Mouse (Mus musculus): Measurements from ENCODE around the gene Fam169b. TPM values are rescaled to one million over a fixed set of nuclear protein-coding genes. Genes with fewer than 3 reads are reported as not detected.
"Not testable (repeated sequence)": the region's sequence is repeated elsewhere in the genome, so short reads cannot be mapped to it uniquely, and the experiment has no call there.

The Fam169b gene
- polyA plus RNA-seq, 1 experiment from 2014 or later: 0.26 TPM

DNA sequence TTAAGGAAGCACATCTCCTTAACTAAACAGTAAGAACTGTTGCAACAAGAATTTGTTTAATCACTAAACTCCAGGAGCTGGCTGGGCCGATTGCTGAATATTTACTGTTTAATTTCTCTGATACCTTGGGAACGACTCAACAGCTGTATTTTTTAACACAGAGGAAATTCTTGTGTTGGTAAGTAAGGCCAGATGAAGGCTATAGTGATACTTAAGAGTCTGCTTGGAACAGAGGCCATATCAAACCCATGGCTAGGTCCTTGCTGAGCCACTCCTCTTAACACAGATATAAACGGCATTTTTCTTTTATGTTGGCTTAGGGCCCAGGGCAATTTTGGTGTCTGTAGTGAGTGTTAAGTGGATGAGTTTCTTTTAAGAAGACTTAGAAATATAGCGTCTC is 3.1 kb upstream of the Fam169b start:
- Histone ChIP-seq H3K27me3 (replicated peaks; ENCODE audit: control insufficient read depth, insufficient read depth, low read length) (no peaks in the 10 kb centered on the region), H3K4me3 (ENCODE audit: low read depth, low read length) (no peak overlapping the region), H3K9ac (ENCODE audit: low read depth, low read length) (no peak overlapping the region), H3K9me3 (ENCODE audit: control insufficient read depth, low read length) (no peaks in the 10 kb centered on the region), H3K36me3 (ENCODE audit: control insufficient read depth, insufficient read depth, low read length) (no peaks in the 10 kb centered on the region), H3K4me1 (replicated peaks; ENCODE audit: control insufficient read depth, insufficient read depth, low read length) (peaks cover 3% of the 10 kb centered on the region; the same call in 1 of the 2 replicates), H3K4me2 (no peak overlapping the region), H3K27ac (ENCODE audit: low read depth, low read length) (no peak overlapping the region)
- no peak for DNase-seq (ENCODE audit: low spot score)
- WGBS: 67% methylated on average over 4 of the region's 4 CpGs
- ATAC-seq (replicated peaks; ENCODE audit: low FRiP score): no peak

DNA sequence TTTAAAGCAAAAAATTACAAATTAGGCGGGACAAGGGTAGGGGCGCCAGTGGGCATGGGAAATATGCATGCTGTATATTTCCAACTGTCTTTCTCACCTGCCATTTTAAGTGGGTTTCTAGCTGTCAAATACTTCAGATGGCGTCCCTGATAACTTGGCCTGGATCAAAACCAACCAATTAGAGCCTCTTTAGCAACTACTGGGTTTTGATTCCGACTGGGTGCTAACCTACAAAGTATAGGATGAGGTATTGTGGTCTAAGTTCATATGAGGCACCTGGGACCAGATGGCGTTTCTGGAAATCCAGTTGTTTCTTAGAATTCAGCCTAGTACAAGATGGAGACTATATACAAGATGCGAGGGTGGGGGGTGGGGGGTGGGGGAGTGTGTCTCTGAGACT is 1.8 kb upstream of the Fam169b start:
- no peak overlapping the region for H3K9ac ChIP-seq (ENCODE audit: low read depth, low read length)
- peaks cover 10% of the 10 kb centered on the region for H3K4me1 ChIP-seq (replicated peaks; ENCODE audit: control insufficient read depth, insufficient read depth, low read length)
- DNase-seq (ENCODE audit: low spot score): no peak
- WGBS: 86% methylated on average over 6 of the region's 6 CpGs
- H3K4me2 ChIP-seq: no peak overlapping the region
- H3K4me3 ChIP-seq (ENCODE audit: low read depth, low read length): no peak overlapping the region
- no peaks in the 10 kb centered on the region for H3K9me3 ChIP-seq (ENCODE audit: control insufficient read depth, low read length)
- H3K27me3 ChIP-seq (replicated peaks; ENCODE audit: control insufficient read depth, insufficient read depth, low read length): peaks cover 5% of the 10 kb centered on the region
- H3K36me3 ChIP-seq (ENCODE audit: control insufficient read depth, insufficient read depth, low read length): no peaks in the 10 kb centered on the region
- no peak for ATAC-seq (replicated peaks; ENCODE audit: low FRiP score)
- no peak overlapping the region for H3K27ac ChIP-seq (ENCODE audit: low read depth, low read length)

DNA sequence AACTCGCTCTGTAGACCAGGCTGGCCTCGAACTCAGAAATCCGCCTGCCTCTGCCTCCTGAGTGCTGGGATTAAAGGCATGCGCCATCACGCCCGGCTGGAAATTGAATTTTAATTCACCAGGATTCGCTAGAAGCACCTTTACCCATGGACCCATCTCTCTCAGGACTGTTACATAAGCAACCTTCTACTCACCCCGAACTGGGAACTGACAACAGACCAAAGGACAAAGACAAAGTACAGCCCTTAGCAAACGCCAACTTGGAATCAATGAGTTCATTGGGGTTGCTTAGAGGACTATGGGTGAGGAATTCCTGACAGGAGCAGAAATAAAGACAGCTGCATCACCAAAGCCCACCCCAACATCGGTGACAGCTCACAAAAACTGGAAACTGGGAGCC is 1.0 kb upstream of the Fam169b start:
- WGBS: 83% methylated on average over 10 of the region's 10 CpGs
- DNase-seq (ENCODE audit: low spot score): no peak

DNA sequence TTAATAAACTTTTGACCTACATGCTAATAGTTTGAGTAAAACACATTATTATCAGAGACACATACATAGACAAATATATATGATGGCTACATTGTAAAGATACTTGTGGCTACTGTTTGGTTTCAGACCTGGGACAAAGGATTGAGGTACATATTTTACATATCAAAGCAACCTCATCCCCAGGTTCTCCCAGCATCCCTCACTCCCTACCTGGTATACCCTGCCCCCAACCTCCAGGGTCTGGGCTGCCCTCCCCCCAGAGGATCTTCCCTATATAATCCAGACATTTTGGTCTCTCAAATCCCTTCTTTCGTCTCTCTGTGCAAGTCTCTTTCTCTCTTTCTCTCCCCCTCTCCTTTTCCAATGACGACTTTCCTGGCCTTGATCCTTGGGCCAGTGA is 579 bp downstream of the Fam169b start:
- H3K4me2 ChIP-seq: no peak overlapping the region
- peaks cover 8% of the 10 kb centered on the region for H3K27me3 ChIP-seq (replicated peaks; ENCODE audit: control insufficient read depth, insufficient read depth, low read length)
- WGBS: 67% methylated on average over 2 of the region's 2 CpGs
- H3K27ac ChIP-seq (ENCODE audit: low read depth, low read length): no peak overlapping the region
- no peak for ATAC-seq (replicated peaks; ENCODE audit: low FRiP score)
- H3K4me3 ChIP-seq (ENCODE audit: low read depth, low read length): no peak overlapping the region
- H3K9ac ChIP-seq (ENCODE audit: low read depth, low read length): no peak overlapping the region
- no peaks in the 10 kb centered on the region for H3K9me3 ChIP-seq (ENCODE audit: control insufficient read depth, low read length)
- H3K36me3 ChIP-seq (ENCODE audit: control insufficient read depth, insufficient read depth, low read length): no peaks in the 10 kb centered on the region
- peaks cover 10% of the 10 kb centered on the region for H3K4me1 ChIP-seq (replicated peaks; ENCODE audit: control insufficient read depth, insufficient read depth, low read length)
- no peak for DNase-seq (ENCODE audit: low spot score)

More for the DNA sequence above, 1.0 kb upstream of the Fam169b start:
- Histone ChIP-seq H3K27me3 (replicated peaks; ENCODE audit: control insufficient read depth, insufficient read depth, low read length) (peaks cover 8% of the 10 kb centered on the region), H3K4me1 (replicated peaks; ENCODE audit: control insufficient read depth, insufficient read depth, low read length) (peaks cover 10% of the 10 kb centered on the region), H3K9me3 (ENCODE audit: control insufficient read depth, low read length) (no peaks in the 10 kb centered on the region), H3K4me3 (ENCODE audit: low read depth, low read length) (no peak overlapping the region), H3K27ac (ENCODE audit: low read depth, low read length) (no peak overlapping the region), H3K4me2 (no peak overlapping the region), H3K36me3 (ENCODE audit: control insufficient read depth, insufficient read depth, low read length) (no peaks in the 10 kb centered on the region), H3K9ac (ENCODE audit: low read depth, low read length) (no peak overlapping the region)
- no peak for ATAC-seq (replicated peaks; ENCODE audit: low FRiP score)

DNA sequence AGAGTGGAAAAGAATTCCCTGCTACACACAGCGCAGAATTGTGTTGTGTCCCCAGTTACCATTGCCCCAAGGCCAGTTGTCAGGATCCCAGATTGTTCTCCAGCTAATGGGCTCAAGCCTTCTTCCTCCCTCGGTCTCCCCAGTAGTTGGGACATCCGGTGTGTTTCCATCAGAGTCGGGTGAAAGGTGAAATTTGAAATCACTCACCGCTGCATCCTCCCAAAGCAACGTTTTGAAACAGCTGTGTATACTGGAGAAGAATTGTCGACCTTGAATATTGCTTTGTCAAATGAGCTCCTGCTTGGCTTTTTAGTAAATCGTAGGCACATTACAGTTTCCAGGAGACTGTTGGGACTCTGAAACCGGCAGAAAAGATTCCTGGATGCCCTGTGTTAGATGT is 1.3 kb downstream of the Fam169b start:
- peaks cover 10% of the 10 kb centered on the region for H3K4me1 ChIP-seq (replicated peaks; ENCODE audit: control insufficient read depth, insufficient read depth, low read length)
- H3K36me3 ChIP-seq (ENCODE audit: control insufficient read depth, insufficient read depth, low read length): no peaks in the 10 kb centered on the region
- H3K9ac ChIP-seq (ENCODE audit: low read depth, low read length): no peak overlapping the region
- H3K4me2 ChIP-seq: no peak overlapping the region
- ATAC-seq (replicated peaks; ENCODE audit: low FRiP score) (no peak), DNase-seq (ENCODE audit: low spot score) (no peak)
- no peaks in the 10 kb centered on the region for H3K9me3 ChIP-seq (ENCODE audit: control insufficient read depth, low read length)
- no peak overlapping the region for H3K4me3 ChIP-seq (ENCODE audit: low read depth, low read length)
- no peak overlapping the region for H3K27ac ChIP-seq (ENCODE audit: low read depth, low read length)
- 63% methylated on average over 9 of the region's 9 CpGs for WGBS
- peaks cover 8% of the 10 kb centered on the region for H3K27me3 ChIP-seq (replicated peaks; ENCODE audit: control insufficient read depth, insufficient read depth, low read length)

DNA sequence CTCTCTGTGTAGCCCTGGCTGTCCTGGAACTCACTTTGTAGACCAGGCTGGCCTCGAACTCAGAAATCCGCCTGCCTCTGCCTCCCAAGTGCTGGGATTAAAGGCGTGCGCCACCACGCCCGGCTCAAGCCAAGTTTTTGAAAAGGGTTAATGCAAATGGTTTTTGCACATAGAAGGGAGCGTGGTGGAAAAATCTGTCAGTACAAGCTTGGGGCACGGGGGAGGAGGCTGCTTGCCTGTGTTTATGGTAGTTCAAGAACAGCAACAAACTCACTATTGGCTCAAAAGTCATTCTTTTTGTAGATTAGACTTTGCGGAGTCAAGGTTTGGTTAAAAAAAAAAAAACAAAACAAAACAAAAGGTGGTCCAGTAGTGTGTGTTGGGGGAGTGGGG is 1.8 kb downstream of the Fam169b start:
- peak overlapping the region; percentile 51; the same call in 1 of the 2 replicates for H3K9ac ChIP-seq (ENCODE audit: low read depth, low read length)
- DNase-seq (ENCODE audit: low spot score); H3K9me3 ChIP-seq (ENCODE audit: control insufficient read depth, low read length); H3K36me3 ChIP-seq (ENCODE audit: control insufficient read depth, insufficient read depth, low read length); H3K27me3 ChIP-seq (replicated peaks; ENCODE audit: control insufficient read depth, insufficient read depth, low read length); ATAC-seq (replicated peaks; ENCODE audit: low FRiP score); H3K27ac ChIP-seq (ENCODE audit: low read depth, low read length): not testable (repeated sequence)
- H3K4me1 ChIP-seq (replicated peaks; ENCODE audit: control insufficient read depth, insufficient read depth, low read length): peaks cover 10% of the 10 kb centered on the region
- 46% methylated on average over 9 of the region's 9 CpGs for WGBS
- peak overlapping the region; percentile 81 for H3K4me2 ChIP-seq
- H3K4me3 ChIP-seq (ENCODE audit: low read depth, low read length): peak overlapping the region; percentile 45

DNA sequence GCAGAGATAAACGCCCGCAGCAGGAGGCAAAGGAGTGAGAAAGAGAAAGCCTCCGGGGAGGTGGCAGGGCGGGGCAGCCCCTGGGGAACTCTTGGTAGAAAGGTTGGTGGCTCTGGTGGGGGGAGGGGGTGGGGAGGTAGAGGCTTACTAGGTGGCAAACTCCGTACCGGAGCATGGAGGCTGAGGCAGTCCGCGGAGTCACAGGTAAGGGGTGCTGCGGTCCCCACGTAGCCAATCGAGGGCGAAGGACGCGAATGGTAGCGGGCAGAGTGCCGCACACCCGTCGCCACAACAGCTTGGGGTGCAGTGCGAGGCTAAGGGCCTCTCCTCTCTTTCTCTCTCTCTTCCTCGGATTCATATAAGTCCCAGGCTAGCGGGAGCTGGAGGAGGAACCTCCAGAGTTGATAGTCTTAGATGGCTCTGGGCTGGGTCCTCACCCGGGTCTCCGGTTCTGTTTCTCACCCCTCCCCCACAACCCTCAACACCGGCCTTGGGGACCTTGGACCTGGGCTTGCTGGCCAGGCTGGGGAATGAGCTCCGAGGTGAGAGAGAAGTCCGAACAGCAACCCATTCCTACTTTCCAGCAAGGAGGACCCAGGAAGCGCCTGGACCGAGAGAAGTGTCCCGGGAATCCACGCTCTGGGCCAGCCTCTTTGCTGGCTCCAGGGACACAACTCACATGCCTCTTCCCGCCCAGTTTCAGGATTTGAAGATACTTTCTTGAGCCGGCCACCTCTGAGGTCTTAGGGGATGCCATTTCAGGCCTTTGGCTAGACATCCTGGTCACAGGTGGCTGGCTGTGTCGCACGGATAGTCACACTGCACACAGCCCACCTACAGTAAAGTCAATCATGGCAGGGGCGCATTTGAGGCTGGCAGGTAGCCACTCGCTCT is 2.4 kb downstream of the Fam169b start:
- Histone ChIP-seq H3K9ac (ENCODE audit: low read depth, low read length) (peak overlapping the region; percentile 51), H3K27me3 (replicated peaks; ENCODE audit: control insufficient read depth, insufficient read depth, low read length) (peaks cover 8% of the 10 kb centered on the region), H3K27ac (ENCODE audit: low read depth, low read length) (no peak overlapping the region), H3K4me1 (replicated peaks; ENCODE audit: control insufficient read depth, insufficient read depth, low read length) (peaks cover 10% of the 10 kb centered on the region), H3K36me3 (ENCODE audit: control insufficient read depth, insufficient read depth, low read length) (no peaks in the 10 kb centered on the region), H3K4me2 (peak overlapping the region; percentile 81), H3K4me3 (ENCODE audit: low read depth, low read length) (peak overlapping the region; percentile 45), H3K9me3 (ENCODE audit: control insufficient read depth, low read length) (no peaks in the 10 kb centered on the region)
- DNase-seq (ENCODE audit: low spot score) (peak; percentile 50), ATAC-seq (replicated peaks; ENCODE audit: low FRiP score) (peak; percentile 45)
- 7% methylated on average over 36 of the region's 36 CpGs for WGBS

DNA sequence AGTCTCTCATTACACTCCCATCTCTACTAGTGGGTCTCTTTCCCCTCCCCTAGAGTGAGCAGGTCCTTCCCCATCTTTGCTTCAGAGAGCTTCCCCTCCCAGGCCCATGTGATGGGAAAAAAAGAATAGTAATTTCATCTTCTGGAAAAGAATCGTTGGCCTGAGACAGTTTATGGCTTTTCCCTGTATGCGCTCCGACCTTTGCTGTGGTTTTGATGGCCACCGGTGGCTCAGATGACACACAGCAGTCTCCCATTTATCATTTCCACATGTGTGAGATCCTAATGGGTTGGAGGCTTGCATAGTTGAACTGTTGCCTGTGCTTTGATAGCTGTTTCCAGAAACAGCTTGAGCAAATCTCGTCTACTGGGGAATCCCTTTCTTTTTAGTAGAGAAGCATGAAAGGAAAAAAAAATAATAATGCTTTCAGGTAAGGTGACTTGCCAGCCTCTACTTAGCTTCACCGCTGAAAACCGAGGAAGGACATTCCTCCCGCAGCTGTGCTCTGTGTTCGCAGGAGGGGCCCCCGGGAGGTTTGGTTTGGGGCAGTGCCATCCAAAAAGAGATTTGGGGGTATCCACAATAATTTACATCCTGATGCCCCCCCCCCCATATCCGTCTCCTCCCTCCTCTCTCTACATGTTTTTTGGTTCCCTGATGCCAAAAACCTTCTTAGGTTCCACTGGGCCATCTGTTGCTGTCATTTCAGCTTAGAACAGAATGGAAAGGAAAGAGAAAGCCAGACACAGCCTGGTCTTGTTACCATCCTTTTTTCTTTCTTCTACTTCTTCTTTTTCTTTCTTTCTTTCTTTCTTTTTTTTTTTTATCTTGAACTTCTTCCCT is 3.6 kb downstream of the Fam169b start:
- H3K9ac ChIP-seq (ENCODE audit: low read depth, low read length): no peak overlapping the region
- no peak for DNase-seq (ENCODE audit: low spot score)
- H3K4me1 ChIP-seq (replicated peaks; ENCODE audit: control insufficient read depth, insufficient read depth, low read length): peaks cover 10% of the 10 kb centered on the region
- no peaks in the 10 kb centered on the region for H3K36me3 ChIP-seq (ENCODE audit: control insufficient read depth, insufficient read depth, low read length)
- no peak overlapping the region for H3K27ac ChIP-seq (ENCODE audit: low read depth, low read length)
- H3K4me3 ChIP-seq (ENCODE audit: low read depth, low read length): no peak overlapping the region
- WGBS: 47% methylated on average over 11 of the region's 11 CpGs
- H3K9me3 ChIP-seq (ENCODE audit: control insufficient read depth, low read length): no peaks in the 10 kb centered on the region
- H3K4me2 ChIP-seq: no peak overlapping the region
- peaks cover 8% of the 10 kb centered on the region for H3K27me3 ChIP-seq (replicated peaks; ENCODE audit: control insufficient read depth, insufficient read depth, low read length)
- no peak for ATAC-seq (replicated peaks; ENCODE audit: low FRiP score)
